Mouse (Mus musculus): Measurements from ENCODE around the gene Btbd16.

- no peak for TF ChIP-seq CTCF (IDR thresholded peaks at IDR 0.05; ENCODE audit: borderline replicate concordance, extremely low read depth, insufficient read depth, insufficient read length)
- no peak for TF ChIP-seq POLR2A (IDR thresholded peaks at IDR 0.05; ENCODE audit: borderline replicate concordance, extremely low read depth, insufficient read depth, insufficient read length, poor library complexity, severe bottlenecking)
Observed at GRCm38 (mm10) chr7:130837941-130838657, 64.2 kb downstream of the Btbd16 start.

Data from brain, embryonic 14.5 days (tissue).